ENCODE assay signal across 9 mouse cellular contexts in genomic region chr15:101231648-101232180, GRCm38 (mm10). TPM values are rescaled to one million over a fixed set of nuclear protein-coding genes. Genes with fewer than 3 reads are reported as not detected.
DNase-seq lines count a peak whose midpoint lies in the region; ATAC-seq lines count a peak whose summit lies in the region.
"Had no signal": no experiment of that assay in that cellular context is flagged by ENCODE, and none has a peak within 500 bp of the region (broad histone marks: within the 10 kb centered on the region; RNA-seq: fewer than 3 reads in every experiment).

No protein-coding gene starts in this region.

- H3K4me3 ChIP-seq in liver, embryonic 12.5 days = no peak overlapping the region
- peak overlapping the region; percentile 31 for H3K4me3 ChIP-seq in hindbrain, embryonic 16.5 days (ENCODE audit: low read length)
- peak overlapping the region; percentile 11; the same call in 1 of the 2 replicates for H3K4me3 ChIP-seq in neural tube, embryonic 12.5 days
- H3K4me3 ChIP-seq: erythroblast, embryonic 14.5 days had no signal

- ATAC-seq in cerebellum, adult (ENCODE audit: insufficient number of reproducible peaks, low FRiP score, low TSS enrichment) = no peak
- ATAC-seq in liver, embryonic 12.5 days = no peak
- ATAC-seq in hindbrain, embryonic 16.5 days = no peak
- peak; percentile 34; the same call in 1 of the 2 replicates for ATAC-seq in neural tube, embryonic 12.5 days (ENCODE audit: low FRiP score, low read depth)

- H3K27ac ChIP-seq in liver, embryonic 12.5 days = no peak overlapping the region
- no peak overlapping the region for H3K27ac ChIP-seq in hindbrain, embryonic 16.5 days (ENCODE audit: low read depth, low read length)
- H3K27ac ChIP-seq in neural tube, embryonic 12.5 days = no peak overlapping the region

- peaks cover 10% of the 10 kb centered on the region; the same call in 1 of the 2 replicates for H3K36me3 ChIP-seq in liver, embryonic 12.5 days
- H3K36me3 ChIP-seq in hindbrain, embryonic 16.5 days (ENCODE audit: control insufficient read depth, insufficient read depth, low read length) = 0 out of 2 replicates have a peak, but pooled peaks cover 2% of the 10 kb centered on the region
- peaks cover 26% of the 10 kb centered on the region for H3K36me3 ChIP-seq in neural tube, embryonic 12.5 days

- peaks cover 26% of the 10 kb centered on the region for H3K27me3 ChIP-seq in liver, embryonic 12.5 days (replicated peaks)
- H3K27me3 ChIP-seq in hindbrain, embryonic 16.5 days (replicated peaks; ENCODE audit: control insufficient read depth, insufficient read depth, low read length) = no peaks in the 10 kb centered on the region
- H3K27me3 ChIP-seq in neural tube, embryonic 12.5 days (replicated peaks) = peaks cover 15% of the 10 kb centered on the region; the same call in 1 of the 2 replicates

- peak; percentile 21 for DNase-seq in cerebellum, adult 11-12 months
- DNase-seq in liver = no peak
- no peak for DNase-seq in right cerebral cortex, adult 18-20 months
- DNase-seq in retina, postnatal 1 day = no peak

- H3K9me3 ChIP-seq in liver, embryonic 12.5 days (replicated peaks) = no peaks in the 10 kb centered on the region
- no peaks in the 10 kb centered on the region for H3K9me3 ChIP-seq in hindbrain, embryonic 16.5 days (ENCODE audit: control insufficient read depth, low read length)
- H3K9me3 ChIP-seq in neural tube, embryonic 12.5 days = no peaks in the 10 kb centered on the region

- H3K4me1 ChIP-seq in liver, embryonic 12.5 days = 0 out of 2 replicates have a peak, but pooled peaks cover 5% of the 10 kb centered on the region
- no peaks in the 10 kb centered on the region; the same call in 1 of the 2 replicates for H3K4me1 ChIP-seq in hindbrain, embryonic 16.5 days (ENCODE audit: control insufficient read depth, insufficient read depth, low read depth, low read length)
- peaks cover 17% of the 10 kb centered on the region for H3K4me1 ChIP-seq in neural tube, embryonic 12.5 days

- H3K4me2 ChIP-seq in liver, embryonic 12.5 days = peak overlapping the region; percentile 36
- H3K4me2 ChIP-seq in hindbrain, embryonic 16.5 days (ENCODE audit: low read length) = peak overlapping the region; percentile 56
- H3K4me2 ChIP-seq in neural tube, embryonic 12.5 days (replicated peaks) = peak overlapping the region; percentile 50

- H3K9ac ChIP-seq in liver, embryonic 12.5 days = no peak overlapping the region
- H3K9ac ChIP-seq in hindbrain, embryonic 16.5 days (ENCODE audit: low read depth, low read length) = peak overlapping the region; percentile 54
- no peak overlapping the region; the same call in 1 of the 2 replicates for H3K9ac ChIP-seq in neural tube, embryonic 12.5 days

- WGBS in liver, embryonic 12.5 days (ENCODE audit: insufficient replicate concordance) = 80% methylated on average over 56 of the region's 56 CpGs
- WGBS in hindbrain, embryonic 16.5 days = 51% methylated on average over 56 of the region's 56 CpGs
- 58% methylated on average over 56 of the region's 56 CpGs for WGBS in neural tube, embryonic 12.5 days

RNA-seq across cellular contexts. Expression of gene Grasp, which starts 7.7 kb away (rescaled TPM):
- 0.81 and 1.3 TPM in 2 replicates for polyA plus RNA-seq in liver, embryonic 12.5 days (2016; fragmentation: Nextera tagmentation; extraction: Ambion mirVana)
- polyA plus RNA-seq in hindbrain, embryonic 16.5 days (2015; fragmentation: Nextera tagmentation; extraction: Ambion mirVana) = 1.1 and 1.7 TPM in 2 replicates
- 9.2 and 13.8 TPM in 2 replicates for polyA plus RNA-seq in neural tube, embryonic 12.5 days (2016; fragmentation: Nextera tagmentation; extraction: Ambion mirVana)

RNA-seq across cellular contexts. Expression of gene Nr4a1, which starts 22.4 kb away (rescaled TPM):
- 0.83 and 1.0 TPM in 2 replicates for polyA plus RNA-seq in liver, embryonic 12.5 days (2016; fragmentation: Nextera tagmentation; extraction: Ambion mirVana)
- polyA plus RNA-seq in hindbrain, embryonic 16.5 days (2015; fragmentation: Nextera tagmentation; extraction: Ambion mirVana) = 6.8 and 7.2 TPM in 2 replicates
- 6.8 and 7.5 TPM in 2 replicates for polyA plus RNA-seq in neural tube, embryonic 12.5 days (2016; fragmentation: Nextera tagmentation; extraction: Ambion mirVana)

RNA-seq across cellular contexts. Expression of gene Atg101, which starts 52.4 kb away (rescaled TPM):
- polyA plus RNA-seq in liver, embryonic 12.5 days (2016; fragmentation: Nextera tagmentation; extraction: Ambion mirVana) = 31.5 and 31.7 TPM in 2 replicates
- 79.6 and 81.3 TPM in 2 replicates for polyA plus RNA-seq in hindbrain, embryonic 16.5 days (2015; fragmentation: Nextera tagmentation; extraction: Ambion mirVana)
- polyA plus RNA-seq in neural tube, embryonic 12.5 days (2016; fragmentation: Nextera tagmentation; extraction: Ambion mirVana) = 74.0 and 80.4 TPM in 2 replicates

RNA-seq across cellular contexts. Expression of gene Acvr1b, which starts 57.8 kb away (rescaled TPM):
- polyA plus RNA-seq in liver, embryonic 12.5 days (2016; fragmentation: Nextera tagmentation; extraction: Ambion mirVana) = 1.9 and 2.2 TPM in 2 replicates
- 22.4 and 24.1 TPM in 2 replicates for polyA plus RNA-seq in hindbrain, embryonic 16.5 days (2015; fragmentation: Nextera tagmentation; extraction: Ambion mirVana)
- polyA plus RNA-seq in neural tube, embryonic 12.5 days (2016; fragmentation: Nextera tagmentation; extraction: Ambion mirVana) = 15.9 and 17.6 TPM in 2 replicates
